Mouse (Mus musculus) heart, postnatal 0 days (tissue): ENCODE results near the gene 4930470P17Rik. TPM values are rescaled to one million over a fixed set of nuclear protein-coding genes. Genes with fewer than 3 reads are reported as not detected.

ENCODE experiments used
- ATAC-seq: fragments of 200-750 bp; cut with Nextera tagmentation; 2 replicates; pipeline ENCODE4 v1.8.0; 2017; ENCODE audit warnings: low read depth, moderate number of reproducible peaks, moderate library complexity; ENCODE audit not compliant: insufficient read depth
- DNase-seq: peaks from one replicate; pipeline ENCODE4 v3.0.0-alpha.2; 2016; ENCODE audit warnings: low spot score
- H3K27ac ChIP-seq: fragments of 300-500 bp; sonication (generic); 2 replicates; pipeline ENCODE4 v1.5.1; 2014; ENCODE audit warnings: low read depth, mild to moderate bottlenecking
- H3K27me3 ChIP-seq: fragments of 300-500 bp; sonication (generic); 2 replicates; pipeline ENCODE4 v1.6.1; 2014; ENCODE audit warnings: low read length, mixed read lengths; ENCODE audit not compliant: control insufficient read depth, insufficient read depth
- H3K36me3 ChIP-seq: fragments of 300-500 bp; sonication (generic); replicated peaks from 2 replicates; pipeline ENCODE4 v1.6.1; 2014; ENCODE audit warnings: low read length, mixed read lengths; ENCODE audit not compliant: control insufficient read depth, insufficient read depth
- H3K4me1 ChIP-seq: fragments of 300-500 bp; sonication (generic); 2 replicates; pipeline ENCODE4 v1.6.1; 2014; ENCODE audit warnings: antibody characterized with exemption; ENCODE audit not compliant: control insufficient read depth, insufficient read depth
- H3K4me2 ChIP-seq: fragments of 300-500 bp; sonication (generic); 2 replicates; pipeline ENCODE4 v1.6.1; 2014; ENCODE audit warnings: low read depth, mild to moderate bottlenecking, low read length, moderate library complexity
- H3K4me3 ChIP-seq: fragments of 300-500 bp; sonication (generic); 2 replicates; pipeline ENCODE4 v1.5.1; 2014; ENCODE audit warnings: low read depth, low read length
- H3K9ac ChIP-seq: fragments of 300-500 bp; sonication (generic); replicated peaks from 2 replicates; pipeline ENCODE4 v1.6.1; 2014; ENCODE audit warnings: low read depth, low read length, mixed read lengths
- H3K9me3 ChIP-seq: fragments of 300-500 bp; sonication (generic); replicated peaks from 2 replicates; pipeline ENCODE4 v1.6.1; 2016; ENCODE audit warnings: low read length; ENCODE audit not compliant: control insufficient read depth
- CTCF ChIP-seq: IDR thresholded peaks from 2 replicates; pipeline ENCODE4 v1.5.1; 2016; ENCODE audit warnings: antibody characterized with exemption, control low read depth, low read depth
- EP300 ChIP-seq: IDR thresholded peaks from 2 replicates; pipeline ENCODE4 v1.6.1; 2016; ENCODE audit warnings: antibody characterized with exemption, low read depth
- WGBS: fragments of 180-500 bp; shearing (Covaris S2); extraction: QIAGEN DNeasy Blood & Tissue Kit; methylation state at CpG from one replicate; pipeline ENCODE4 v1.1.7; 2014; 5-methylcytosine and 5-hydroxymethylcytosine counted together
- polyA plus RNA-seq: library from polyadenylated mRNA; unstranded; fragments of >200 nt; fragmentation: Nextera tagmentation; extraction: Ambion mirVana; gene quantifications from 2 replicates; pipeline ENCODE4 v1.2.1, GENCODE M21; 2015
- total RNA-seq: library from RNA; depleted of rRNA; stranded (reverse); fragments of >200 nt; gene quantifications from 2 replicates; pipeline ENCODE4 v1.2.3, GENCODE M21; 2014; ENCODE audit warnings: low replicate concordance

The 4930470P17Rik gene
- total and polyA plus RNA-seq, 2 experiments from 2014 or later, result not detected

DNA sequence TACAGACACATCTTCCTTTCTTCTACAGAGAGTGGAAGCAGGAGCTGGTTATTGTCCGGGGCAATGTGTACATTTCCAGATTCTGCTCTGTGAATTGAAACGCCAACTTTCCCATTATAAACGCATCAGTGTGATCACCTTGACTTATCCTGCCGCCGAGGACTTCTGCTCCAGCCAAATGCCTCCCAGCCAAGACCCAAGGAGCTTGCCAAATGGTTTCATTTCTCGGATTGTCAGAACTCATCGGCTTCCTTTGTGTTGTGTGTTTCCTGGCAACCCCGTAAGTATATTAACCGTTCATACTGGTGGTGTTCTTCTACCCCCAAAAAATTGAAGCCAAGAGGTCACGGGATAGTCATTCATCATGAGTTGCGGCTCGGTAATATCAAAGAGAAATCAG lies 25.7 kb downstream of the 4930470P17Rik start:
- Histone ChIP-seq H3K36me3 (no peaks in the 10 kb centered on the region), H3K4me1 (no peaks in the 10 kb centered on the region), H3K4me3 (no peak overlapping the region), H3K9ac (no peak overlapping the region), H3K9me3 (no peaks in the 10 kb centered on the region), H3K27me3 (no peaks in the 10 kb centered on the region), H3K4me2 (no peak overlapping the region), H3K27ac (no peak overlapping the region)
- TF ChIP-seq CTCF (no peak), EP300 (no peak)
- no peak for DNase-seq
- no peak for ATAC-seq
- WGBS, result 78% methylated on average over 12 of the region's 12 CpGs

DNA sequence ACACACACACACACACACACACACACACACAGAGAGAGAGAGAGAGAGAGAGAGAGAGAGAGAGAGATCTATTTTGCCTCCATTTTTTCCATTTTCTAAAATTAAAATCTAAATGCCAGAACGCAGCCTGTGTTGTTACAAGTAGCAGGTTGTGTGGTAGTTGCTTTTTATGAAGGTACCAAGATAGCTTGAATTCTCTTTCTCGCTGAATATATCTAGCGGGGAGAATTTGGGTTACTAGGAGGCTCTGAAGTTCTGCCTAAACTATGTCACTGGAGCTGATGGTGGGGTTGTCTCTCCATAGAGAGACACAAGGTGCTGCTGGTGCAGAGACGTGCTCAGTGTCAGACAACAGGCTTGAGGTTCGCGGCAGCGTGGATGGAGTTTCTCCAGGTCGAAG lies 36.8 kb downstream of the 4930470P17Rik start:
- 87% methylated on average over 8 of the region's 8 CpGs for WGBS
- ATAC-seq (no peak), DNase-seq (no peak)
- Histone ChIP-seq H3K27me3 (no peaks in the 10 kb centered on the region), H3K9me3 (no peaks in the 10 kb centered on the region), H3K27ac (no peak overlapping the region), H3K4me1 (no peaks in the 10 kb centered on the region), H3K9ac (no peak overlapping the region), H3K36me3 (no peaks in the 10 kb centered on the region), H3K4me3 (no peak overlapping the region), H3K4me2 (no peak overlapping the region)
- no peak for TF ChIP-seq CTCF
- TF ChIP-seq EP300, result no peak

DNA sequence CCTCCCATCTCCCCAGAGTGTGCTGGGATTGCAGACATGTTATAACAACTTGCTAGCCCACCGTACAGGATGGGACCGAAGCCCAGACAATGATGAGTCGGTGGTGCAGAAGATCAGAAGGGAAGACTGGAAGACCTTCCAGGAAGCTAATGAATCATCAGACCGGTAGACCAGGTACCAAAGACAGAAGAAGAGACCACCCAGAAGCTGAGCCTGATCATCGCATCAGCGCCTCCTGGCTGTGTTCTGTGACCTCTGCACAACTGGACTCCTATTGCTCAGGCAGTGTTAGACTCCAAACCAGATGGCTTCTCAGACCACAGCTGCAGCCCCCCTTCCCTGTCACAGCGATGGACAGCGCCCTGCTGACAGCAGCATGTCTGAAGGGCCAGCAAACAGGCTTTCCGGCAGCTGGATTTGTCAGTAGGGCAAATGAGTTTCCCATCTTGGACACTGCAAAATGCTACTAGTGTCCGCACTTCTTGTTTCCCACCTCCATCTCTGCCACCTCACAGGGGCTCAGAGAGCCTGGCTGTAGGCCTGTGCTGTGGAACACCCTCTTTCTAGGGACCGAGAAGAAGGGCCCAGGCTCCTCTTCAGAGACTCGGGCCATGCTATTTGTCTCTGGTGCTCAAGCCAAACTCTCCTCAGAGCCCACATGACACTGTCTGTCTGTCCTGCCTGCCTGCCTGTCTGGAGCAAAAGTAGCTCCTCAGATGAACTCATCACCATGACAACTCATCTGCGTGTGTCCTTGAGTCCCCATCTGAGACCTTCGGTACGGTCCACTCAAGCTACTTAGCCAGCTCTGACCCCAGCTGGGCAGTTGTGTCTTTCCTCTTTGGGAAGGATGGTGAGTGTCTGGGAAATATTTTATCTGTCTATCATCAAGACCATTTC lies 37.6 kb downstream of the 4930470P17Rik start:
- H3K9ac ChIP-seq, result no peak overlapping the region
- H3K4me3 ChIP-seq, result no peak overlapping the region
- H3K4me2 ChIP-seq, result no peak overlapping the region
- 72% methylated on average over 15 of the region's 15 CpGs for WGBS
- no peaks in the 10 kb centered on the region for H3K36me3 ChIP-seq
- H3K27ac ChIP-seq, result no peak overlapping the region
- DNase-seq, result no peak
- no peak; the same call in 1 of the 2 replicates for ATAC-seq
- H3K4me1 ChIP-seq, result no peaks in the 10 kb centered on the region
- H3K27me3 ChIP-seq, result no peaks in the 10 kb centered on the region
- no peak for TF ChIP-seq EP300
- TF ChIP-seq CTCF, result no peak
- H3K9me3 ChIP-seq, result no peaks in the 10 kb centered on the region

DNA sequence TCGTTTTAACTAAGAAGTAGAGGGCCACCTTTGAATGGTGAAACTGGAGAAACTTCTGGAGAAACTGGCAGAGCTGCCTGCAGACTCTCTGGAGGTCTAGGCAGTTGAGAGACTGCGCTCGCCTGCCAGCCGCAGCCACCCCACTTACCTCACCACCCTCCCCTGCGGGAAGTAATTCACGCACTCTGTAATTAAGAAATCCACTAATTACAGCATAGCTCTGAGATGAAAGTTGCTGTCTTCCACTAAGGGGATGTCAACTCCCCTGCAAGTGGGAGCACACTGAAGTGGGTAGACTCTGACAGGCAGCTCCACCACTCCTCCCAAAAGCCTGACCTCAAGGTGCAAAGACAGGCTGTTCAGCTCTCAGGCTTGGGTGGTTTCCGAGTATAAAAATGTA lies 49.7 kb downstream of the 4930470P17Rik start:
- DNase-seq, result no peak
- Histone ChIP-seq H3K27ac (no peak overlapping the region), H3K4me2 (no peak overlapping the region), H3K4me1 (peaks cover 8% of the 10 kb centered on the region; the same call in 1 of the 2 replicates), H3K9ac (no peak overlapping the region), H3K27me3 (0 out of 2 replicates have a peak, but pooled peaks cover 3% of the 10 kb centered on the region), H3K36me3 (no peaks in the 10 kb centered on the region), H3K9me3 (no peaks in the 10 kb centered on the region), H3K4me3 (no peak overlapping the region)
- WGBS, result 81% methylated on average over 7 of the region's 7 CpGs
- TF ChIP-seq EP300, result no peak
- no peak for TF ChIP-seq CTCF
- ATAC-seq, result no peak

DNA sequence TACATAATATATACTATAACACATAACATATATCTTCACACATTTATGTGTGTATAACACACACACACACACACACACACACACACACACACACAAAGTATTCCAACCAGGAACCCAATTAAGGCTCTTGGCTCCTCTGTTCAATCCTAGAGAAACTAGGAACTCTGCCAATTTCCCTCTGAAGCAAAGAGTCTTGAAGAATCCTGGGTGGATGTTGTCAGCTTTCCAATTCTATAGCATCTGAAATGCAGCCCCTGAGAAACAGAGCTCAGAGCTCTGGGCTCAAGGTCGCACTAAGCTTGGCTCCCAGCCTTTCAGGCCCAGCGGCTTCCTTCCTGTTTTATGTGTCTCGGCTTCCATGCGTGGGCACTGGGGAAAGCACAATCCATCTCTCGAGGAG lies 51.6 kb downstream of the 4930470P17Rik start:
- Histone ChIP-seq H3K4me1 (peaks cover 9% of the 10 kb centered on the region; the same call in 1 of the 2 replicates), H3K9me3 (no peaks in the 10 kb centered on the region), H3K9ac (no peak overlapping the region), H3K4me2 (no peak overlapping the region), H3K4me3 (no peak overlapping the region), H3K27ac (0 out of 2 replicates have a peak overlapping the region, but pooled peaks have one; percentile 8), H3K36me3 (no peaks in the 10 kb centered on the region), H3K27me3 (0 out of 2 replicates have a peak, but pooled peaks cover 3% of the 10 kb centered on the region)
- DNase-seq (peak; percentile 45), ATAC-seq (0 out of 2 replicates have a peak, but pooled peaks have one; percentile 20)
- 16% methylated on average over 5 of the region's 5 CpGs for whole genome bisulfite sequencing
- no peak for TF ChIP-seq CTCF
